Comparison of ENCODE assay signal across 7 mouse cellular contexts in the genomic region with DNA sequence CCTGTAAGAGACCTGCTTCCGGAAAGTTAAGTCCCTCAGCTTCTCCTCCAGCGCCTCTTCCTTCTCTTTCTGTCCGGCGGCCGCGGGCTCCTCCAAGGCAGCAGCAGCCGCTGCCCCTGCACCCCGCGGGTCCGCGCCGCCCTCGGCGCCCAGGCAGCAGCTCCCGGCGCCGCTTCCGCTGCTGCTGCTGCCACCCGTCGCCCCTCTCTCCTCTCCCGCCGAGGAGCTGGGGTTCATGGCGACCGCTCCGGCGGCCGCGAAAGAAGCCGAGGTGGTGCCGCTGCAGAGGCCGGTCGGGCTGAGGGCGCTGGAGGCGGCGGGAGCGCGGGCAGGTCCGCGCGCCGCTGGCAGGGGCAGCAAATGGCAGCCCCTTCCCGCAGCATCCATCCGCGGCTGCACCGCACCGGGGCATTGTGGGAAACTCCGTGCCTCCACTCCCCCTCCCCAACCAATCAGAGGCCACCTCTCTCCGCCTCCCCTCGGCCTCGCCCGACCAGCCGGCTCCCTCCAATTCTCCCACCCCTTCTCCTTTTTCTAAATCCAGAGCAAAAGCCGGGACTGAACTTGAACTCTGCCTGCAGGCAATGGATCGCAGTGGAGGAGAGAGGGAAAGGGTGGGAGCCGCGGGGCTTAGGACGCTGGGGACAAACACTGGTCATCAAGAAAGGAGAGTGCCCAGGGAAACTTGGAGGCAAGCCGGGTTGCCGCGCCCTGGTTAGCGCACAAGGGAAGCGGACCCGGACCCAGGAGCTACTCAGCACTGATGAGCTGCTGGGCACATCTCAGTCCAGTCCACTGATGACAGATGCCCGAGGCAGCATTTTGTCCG. TPM values are rescaled to one million over a fixed set of nuclear protein-coding genes. Genes with fewer than 3 reads are reported as not detected.
DNase-seq lines count a peak whose midpoint lies in the region; ATAC-seq and TF ChIP-seq lines count a peak whose summit lies in the region.

A gene (minus strand): TSS at position 623 of the 829 bp plus-strand sequence.

- H3K9ac ChIP-seq in heart, postnatal 0 days (replicated peaks; ENCODE audit: low read depth, low read length), result peak within 1 kb of the TSS; percentile 13; the same call in 1 of the 2 replicates

- no peaks in the 10 kb centered on the region for H3K9me3 ChIP-seq in embryonic facial prominence, embryonic 10.5 days
- H3K9me3 ChIP-seq in heart, postnatal 0 days (replicated peaks; ENCODE audit: control insufficient read depth, low read length), result no peaks in the 10 kb centered on the region

- 1% methylated on average over 65 of the region's 65 CpGs for WGBS in embryonic facial prominence, embryonic 10.5 days
- under 1% methylated on average over 45 of the region's 65 CpGs for WGBS in heart, postnatal 0 days

- peaks cover 73% of the 10 kb centered on the region for H3K27me3 ChIP-seq in embryonic facial prominence, embryonic 10.5 days (replicated peaks; ENCODE audit: low read depth, poor library complexity, severe bottlenecking)
- H3K27me3 ChIP-seq in heart, postnatal 0 days (ENCODE audit: control insufficient read depth, insufficient read depth, low read length), result peaks cover 35% of the 10 kb centered on the region

- peak; percentile 33; the same call in 1 of the 2 replicates for ATAC-seq in heart, postnatal 0 days (ENCODE audit: insufficient read depth, low read depth)

- TF ChIP-seq CTCF in heart, postnatal 0 days (IDR thresholded peaks at IDR 0.05; ENCODE audit: low read depth), result no peak

- no peaks in the 10 kb centered on the region for H3K36me3 ChIP-seq in embryonic facial prominence, embryonic 10.5 days (replicated peaks)
- no peaks in the 10 kb centered on the region for H3K36me3 ChIP-seq in heart, postnatal 0 days (replicated peaks; ENCODE audit: control insufficient read depth, insufficient read depth, low read length)

- H3K4me3 ChIP-seq in embryonic facial prominence, embryonic 10.5 days, result peak within 1 kb of the TSS; percentile 77
- H3K4me3 ChIP-seq in heart, postnatal 0 days (ENCODE audit: low read depth, low read length), result peak within 1 kb of the TSS; percentile 57

- peak; percentile 59 for DNase-seq in ES-CJ7 (ENCODE audit: low read depth, low spot score)
- DNase-seq in adrenal gland, adult 8-10 months, result peak; percentile 13
- DNase-seq in embryonic facial prominence, embryonic 10.5 days (ENCODE audit: low spot score), result peak; percentile 81
- DNase-seq in heart, postnatal 0 days (ENCODE audit: low spot score), result no peak
- DNase-seq in layer of hippocampus, adult 9-10 months (ENCODE audit: low spot score), result peak; percentile 78
- DNase-seq in lung, postnatal 10 days, result peak; percentile 21
- peak; percentile 82 to 88 for DNase-seq in right cerebral cortex, postnatal 36 days (ENCODE audit: low spot score in 2 of 2)

- TF ChIP-seq EP300 in heart, postnatal 0 days (IDR thresholded peaks at IDR 0.05; ENCODE audit: low read depth), result no peak

- peaks cover 18% of the 10 kb centered on the region for H3K4me1 ChIP-seq in embryonic facial prominence, embryonic 10.5 days
- H3K4me1 ChIP-seq in heart, postnatal 0 days (ENCODE audit: control insufficient read depth, insufficient read depth), result peaks cover 6% of the 10 kb centered on the region; the same call in 1 of the 2 replicates

- H3K4me2 ChIP-seq in heart, postnatal 0 days (ENCODE audit: low read depth, low read length), result peak within 1 kb of the TSS; percentile 84

- H3K27ac ChIP-seq in embryonic facial prominence, embryonic 10.5 days (replicated peaks), result peak within 1 kb of the TSS; percentile 79
- no peak within 1 kb of the TSS for H3K27ac ChIP-seq in heart, postnatal 0 days (ENCODE audit: low read depth)

RNA-seq across cellular contexts. Expression of the gene that starts here (rescaled TPM):
- total RNA-seq in adrenal gland, adult 8-10 months (2022), result 1 to 10 TPM; 2.3 to 6.9 (median 4.9) TPM
- polyA plus RNA-seq in embryonic facial prominence, embryonic 10.5 days (2016; fragmentation: Nextera tagmentation; extraction: Ambion mirVana), result 0.56 and 0.59 TPM in 2 replicates
- total RNA-seq in heart, postnatal 0 days (2014; rRNA removed; ENCODE audit: low replicate concordance), result 0.11 and 0.66 TPM in 2 replicates
- polyA plus RNA-seq in heart, postnatal 0 days (2015; fragmentation: Nextera tagmentation; extraction: Ambion mirVana), result 0.33 TPM in 2 replicates

Comparison
In these comparisons a context has a peak if more than half of its experiments do, and no peak if none do; other contexts are left out.
1. Peak in DNase-seq, H3K4me3 ChIP-seq and H3K27ac ChIP-seq in embryonic facial prominence, embryonic 10.5 days; RNA of the gene not detected or under 1 TPM.
2. Peak in ATAC-seq, H3K4me3 ChIP-seq, H3K9ac ChIP-seq and H3K4me2 ChIP-seq in heart, postnatal 0 days; RNA of the gene not detected or under 1 TPM.